18 mouse cellular contexts compared by ENCODE assay signal in the genomic region with DNA sequence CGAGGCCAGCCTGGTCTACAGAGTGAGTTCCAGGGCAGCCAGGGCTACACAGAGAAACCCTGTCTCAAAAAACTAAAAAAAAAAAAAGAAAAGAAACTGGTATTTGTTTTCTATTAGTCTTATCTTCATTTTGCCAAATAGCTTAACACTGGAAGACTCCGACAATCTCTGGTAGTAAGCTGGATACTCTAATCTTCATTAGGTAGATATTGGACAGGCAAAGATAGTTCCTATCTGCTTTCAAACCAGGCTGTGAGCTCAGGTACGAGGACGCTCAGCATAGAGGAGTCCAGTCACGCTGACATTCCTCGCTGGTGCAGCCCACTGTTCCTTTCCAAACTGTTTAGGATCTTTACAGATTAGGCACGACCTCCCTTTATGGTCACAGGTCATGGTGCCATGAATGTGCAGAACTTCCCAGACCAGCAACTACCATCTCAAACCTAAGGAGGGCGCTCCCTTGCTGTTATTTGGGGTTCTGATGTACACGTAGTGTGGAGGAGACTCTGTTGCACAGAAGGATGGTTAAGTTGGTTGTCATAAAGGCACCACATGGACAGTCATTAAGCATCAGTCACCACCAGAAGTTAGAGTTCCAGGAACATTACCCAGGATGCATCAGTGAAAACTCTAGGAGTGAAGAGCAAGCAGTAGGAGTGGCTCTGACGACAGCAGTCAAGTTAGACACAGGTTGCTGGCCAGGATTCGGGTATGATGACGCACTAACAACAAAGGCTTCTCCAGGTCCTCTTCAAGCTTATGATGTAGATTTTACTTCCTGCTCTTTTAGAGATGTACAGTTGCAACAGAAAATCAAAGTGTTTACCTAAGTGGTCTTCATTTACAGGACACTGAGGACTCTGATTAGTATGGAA. TPM values are rescaled to one million over a fixed set of nuclear protein-coding genes. Genes with fewer than 3 reads are reported as not detected.
DNase-seq lines count a peak whose midpoint lies in the region; ATAC-seq and TF ChIP-seq lines count a peak whose summit lies in the region.
"Had no signal": no experiment of that assay in that cellular context is flagged by ENCODE, and none has a peak within 500 bp of the region (broad histone marks: within the 10 kb centered on the region; RNA-seq: fewer than 3 reads in every experiment).

No protein-coding gene starts in this region.

- no peak overlapping the region for H3K27ac ChIP-seq in kidney, adult 2 months (ENCODE audit: insufficient read depth, low read depth, low read length)
- no peak overlapping the region for H3K27ac ChIP-seq in kidney, embryonic 15.5 days
- no peak overlapping the region for H3K27ac ChIP-seq in liver, embryonic 11.5 days (ENCODE audit: low read depth, low read length)
- H3K27ac ChIP-seq: heart, embryonic 10.5 days; limb, embryonic 15.5 days; midbrain, embryonic 12.5 days had no signal

- H3K27me3 ChIP-seq in kidney, adult 2 months (replicated peaks; ENCODE audit: control insufficient read depth, insufficient read depth, low read length), result no peaks in the 10 kb centered on the region
- no peaks in the 10 kb centered on the region for H3K27me3 ChIP-seq in kidney, embryonic 15.5 days
- H3K27me3 ChIP-seq in liver, embryonic 11.5 days (replicated peaks; ENCODE audit: control insufficient read depth, insufficient read depth, low read length), result no peaks in the 10 kb centered on the region
- H3K27me3 ChIP-seq: limb, embryonic 15.5 days; midbrain, embryonic 12.5 days had no signal

- TF ChIP-seq POLR2A in kidney, adult 2 months (IDR thresholded peaks at IDR 0.05; ENCODE audit: low read depth, low read length), result no peak

- 0 out of 2 replicates have a peak, but pooled peaks have one; percentile 2 for TF ChIP-seq CTCF in kidney, adult 2 months (conservative IDR thresholded peaks at IDR 0.05; ENCODE audit: insufficient read depth, insufficient read length, low read depth, low read length)

- H3K4me2 ChIP-seq in kidney, embryonic 15.5 days, result no peak overlapping the region
- no peak overlapping the region for H3K4me2 ChIP-seq in liver, embryonic 11.5 days
- H3K4me2 ChIP-seq: limb, embryonic 15.5 days; midbrain, embryonic 12.5 days had no signal

- ATAC-seq in kidney, embryonic 15.5 days (replicated peaks; ENCODE audit: low FRiP score), result no peak
- ATAC-seq in liver, embryonic 11.5 days (replicated peaks; ENCODE audit: low FRiP score), result peak; percentile 39
- ATAC-seq: forebrain, postnatal 0 days; hindbrain, embryonic 16.5 days had no signal

- H3K36me3 ChIP-seq in kidney, adult 2 months (ENCODE audit: control insufficient read depth, insufficient read depth, low read length), result no peaks in the 10 kb centered on the region
- no peaks in the 10 kb centered on the region for H3K36me3 ChIP-seq in kidney, embryonic 15.5 days
- H3K36me3 ChIP-seq in liver, embryonic 11.5 days (ENCODE audit: control insufficient read depth, insufficient read depth, low read length), result no peaks in the 10 kb centered on the region
- H3K36me3 ChIP-seq: heart, embryonic 10.5 days; limb, embryonic 15.5 days; midbrain, embryonic 12.5 days had no signal

- H3K4me3 ChIP-seq in kidney, adult 2 months (ENCODE audit: insufficient read depth, low read depth, low read length), result no peak overlapping the region
- no peak overlapping the region for H3K4me3 ChIP-seq in kidney, embryonic 15.5 days (replicated peaks)
- no peak overlapping the region for H3K4me3 ChIP-seq in liver, embryonic 11.5 days (ENCODE audit: low read depth, low read length)
- H3K4me3 ChIP-seq: heart, embryonic 10.5 days; limb, embryonic 15.5 days; midbrain, embryonic 12.5 days had no signal

- no peak overlapping the region for H3K9ac ChIP-seq in kidney, embryonic 15.5 days
- H3K9ac ChIP-seq in liver, embryonic 11.5 days (ENCODE audit: low read depth, low read length), result no peak overlapping the region
- H3K9ac ChIP-seq: forebrain, postnatal 0 days; limb, embryonic 15.5 days; midbrain, embryonic 12.5 days had no signal

- H3K4me1 ChIP-seq in kidney, adult 2 months (ENCODE audit: control insufficient read depth, insufficient read depth, low read length), result no peaks in the 10 kb centered on the region
- H3K4me1 ChIP-seq in kidney, embryonic 15.5 days, result no peaks in the 10 kb centered on the region
- H3K4me1 ChIP-seq in liver, embryonic 11.5 days (replicated peaks; ENCODE audit: control insufficient read depth, insufficient read depth, low read length), result peaks cover 3% of the 10 kb centered on the region; the same call in 1 of the 2 replicates
- H3K4me1 ChIP-seq: heart, embryonic 10.5 days; limb, embryonic 15.5 days; midbrain, embryonic 12.5 days had no signal

- 86% methylated on average over 12 of the region's 12 CpGs for WGBS in kidney, adult 2 months
- 86% methylated on average over 12 of the region's 12 CpGs for WGBS in kidney, embryonic 15.5 days
- WGBS in liver, embryonic 11.5 days, result 73% methylated on average over 12 of the region's 12 CpGs

- DNase-seq in kidney, adult 2 months, result no peak
- peak; percentile 86 for DNase-seq in T-cell, adult 2 months (ENCODE audit: low spot score)
- DNase-seq in liver, embryonic 11.5 days (ENCODE audit: low spot score), result no peak
- DNase-seq in naive thymus-derived CD4-positive, alpha-beta T cell, adult 2 months (ENCODE audit: low read depth), result peak; percentile 80
- DNase-seq in heart, postnatal 25 days (ENCODE audit: low spot score), result no peak
- no peak for DNase-seq in right cerebral cortex, adult 18-20 months
- DNase-seq in kidney, postnatal 10 days, result no peak
- DNase-seq: adrenal gland, postnatal 14 days; cerebellum, postnatal 10 days; forebrain, postnatal 0 days; gastrocnemius, postnatal 10 days; heart, postnatal 14 days; lung, postnatal 36 days had no signal

- no peaks in the 10 kb centered on the region for H3K9me3 ChIP-seq in kidney, embryonic 15.5 days (replicated peaks)
- no peaks in the 10 kb centered on the region for H3K9me3 ChIP-seq in liver, embryonic 11.5 days (ENCODE audit: control insufficient read depth, low read length)
- H3K9me3 ChIP-seq: heart, embryonic 10.5 days; limb, embryonic 15.5 days; midbrain, embryonic 12.5 days had no signal

- intact Hi-C loops in heart, postnatal 25 days (cut with DNase I), result no loop called here

RNA-seq across cellular contexts. Expression of a gene that starts 41.3 kb away (rescaled TPM):
- polyA plus RNA-seq in kidney, adult 2 months (2012; rRNA removed), result 14.0 and 17.9 TPM in 2 replicates
- polyA plus RNA-seq in kidney, embryonic 15.5 days (2015; fragmentation: Nextera tagmentation; extraction: Ambion mirVana), result 94.7 TPM in 2 replicates
- 107 and 127 TPM in 2 replicates for polyA plus RNA-seq in liver, embryonic 11.5 days (2014; fragmentation: Nextera tagmentation; extraction: Ambion mirVana)
- 10 to 100 TPM; 70.1 to 74.9 TPM for total RNA-seq in heart, postnatal 25 days (2021)

Comparison
In these comparisons a context has a peak if more than half of its experiments do, and no peak if none do; other contexts are left out.
1. DNase-seq: peak in T-cell, adult 2 months (single experiment) and naive thymus-derived CD4-positive, alpha-beta T cell, adult 2 months (single experiment); none in kidney, adult 2 months (single experiment), liver, embryonic 11.5 days (single experiment), heart, postnatal 25 days (single experiment), right cerebral cortex, adult 18-20 months (single experiment) and kidney, postnatal 10 days (single experiment).